Mouse (Mus musculus) gonadal fat pad, adult 2 months (tissue): Measurements from ENCODE around the gene Tnfrsf25. TPM values are rescaled to one million over a fixed set of nuclear protein-coding genes. Genes with fewer than 3 reads are reported as not detected.

ENCODE experiments used
- DNase-seq: peaks from one replicate; pipeline ENCODE4 v3.0.0-alpha.2; 2012; ENCODE audit warnings: low read depth
- polyA plus RNA-seq: library from polyadenylated mRNA; depleted of rRNA; stranded (reverse); fragments of >200 nt; gene quantifications from 2 replicates; pipeline ENCODE4 v1.2.3, GENCODE M21; 2012; rRNA removed

Tnfrsf25 gene
- polyA plus RNA-seq, result 5.9 and 6.1 TPM in 2 replicates

DNA sequence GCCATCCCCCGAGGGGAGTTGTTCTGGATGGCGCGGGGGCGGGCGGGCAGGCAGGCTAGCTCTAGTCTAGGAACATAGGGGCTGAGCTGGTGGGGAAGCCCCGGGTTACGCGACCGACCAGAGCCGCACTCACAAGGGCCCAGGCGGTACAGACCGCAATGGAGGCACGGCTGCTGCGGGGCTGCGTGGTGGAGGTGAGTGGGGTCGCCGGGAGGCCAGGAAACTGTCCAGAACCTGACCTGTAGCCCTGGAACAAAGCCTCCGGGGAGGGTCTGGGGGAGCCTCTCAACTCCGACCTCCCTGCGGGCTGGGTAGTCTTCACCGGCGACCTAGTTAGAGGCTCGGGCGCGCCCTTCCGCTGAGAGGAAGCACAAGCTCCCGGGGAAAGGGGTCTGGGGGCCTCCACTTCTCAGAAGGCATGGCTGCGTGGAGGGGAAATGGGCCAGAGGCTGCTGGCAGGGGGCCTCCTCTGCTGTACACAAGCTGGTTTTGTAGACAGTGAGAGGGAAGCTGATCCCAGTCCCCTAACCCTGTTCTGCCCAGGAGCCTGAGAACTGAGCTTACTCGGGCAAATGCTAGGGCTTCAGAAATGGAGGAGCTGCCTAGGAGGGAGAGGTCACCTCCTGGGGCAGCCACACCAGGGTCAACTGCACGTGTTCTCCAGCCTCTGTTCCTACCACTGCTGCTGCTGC is at the start of gene Tnfrsf25:
TSS of gene Tnfrsf25 (plus strand) at position 14 of the 692 bp plus-strand sequence.
- DNase-seq, result no peak

DNA sequence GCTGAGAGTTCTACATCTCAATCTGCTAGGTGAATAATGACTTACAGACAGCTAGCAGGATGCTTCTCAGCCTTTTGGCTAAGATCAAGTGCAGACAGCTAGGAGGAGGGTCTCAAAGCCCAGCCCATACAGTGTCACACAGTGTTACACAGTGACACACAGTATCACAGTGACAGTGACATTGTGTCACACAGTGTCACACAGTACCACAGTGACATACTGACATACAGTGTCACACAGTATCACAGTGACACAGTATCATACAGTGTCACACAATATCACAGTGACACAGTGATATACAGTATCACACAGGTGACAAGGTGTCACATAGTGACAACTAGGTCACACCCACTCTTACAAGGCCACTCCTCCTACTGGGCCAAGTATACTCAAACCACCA is 48.5 kb upstream of the Tnfrsf25 start:
- no peak for DNase-seq

- no peak for DNase-seq
Measured at GRCm38 (mm10) chr4:152068166-152068724, 47.5 kb upstream of the Tnfrsf25 start.

DNA sequence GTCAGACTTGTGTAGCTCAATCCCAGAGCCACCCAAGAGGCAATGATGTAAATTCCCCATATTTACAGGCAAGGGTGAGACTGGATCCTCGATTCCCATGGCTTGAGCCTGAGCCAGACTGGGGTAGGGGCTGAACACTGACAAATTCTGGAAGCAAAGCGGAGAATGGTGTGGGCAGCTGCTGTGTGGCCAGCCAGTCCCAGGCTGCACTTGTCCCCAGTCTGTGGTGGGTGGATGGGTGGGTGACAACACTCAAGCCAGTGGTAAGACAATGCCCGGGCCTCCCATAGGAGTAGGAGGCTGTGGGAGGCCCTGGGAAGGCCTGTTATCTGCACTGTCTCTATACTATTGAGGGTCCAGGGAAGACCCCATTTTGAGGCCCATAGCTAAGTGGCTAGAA is 46.5 kb upstream of the Tnfrsf25 start:
- no peak for DNase-seq

GRCm38 (mm10) chr4:152070494-152071396 is 45.0 kb upstream of the Tnfrsf25 start:
- no peak for DNase-seq

- DNase-seq, result no peak
Measured at GRCm38 (mm10) chr4:152072121-152072601, 43.6 kb upstream of the Tnfrsf25 start, which contains the start of gene Plekhg5. Gene Plekhg5, plus strand, starts transcription at chr4:152072498.

- DNase-seq, result no peak
Measured at GRCm38 (mm10) chr4:152072655-152073054, 43.1 kb upstream of the Tnfrsf25 start.

DNA sequence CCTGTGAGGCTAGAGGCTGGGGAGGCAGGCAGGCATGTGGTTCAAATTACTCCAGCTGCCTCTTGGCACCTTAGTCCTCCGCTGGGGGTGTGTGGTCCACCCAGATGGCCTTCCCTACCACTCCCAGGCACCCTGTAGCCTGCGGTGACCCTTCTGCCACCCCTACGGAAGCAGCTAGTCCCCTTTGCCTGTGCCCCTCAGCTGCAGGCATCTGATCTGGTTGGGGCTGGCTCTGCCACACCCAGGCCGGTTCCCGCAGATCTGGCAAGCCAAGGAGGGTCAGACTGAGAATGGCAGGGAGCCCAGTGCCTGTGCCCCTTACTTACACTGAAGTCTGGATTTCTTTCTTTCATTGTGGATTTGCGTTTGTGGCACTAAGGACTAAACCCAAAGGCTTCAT is 42.0 kb upstream of the Tnfrsf25 start:
- DNase-seq, result no peak

DNA sequence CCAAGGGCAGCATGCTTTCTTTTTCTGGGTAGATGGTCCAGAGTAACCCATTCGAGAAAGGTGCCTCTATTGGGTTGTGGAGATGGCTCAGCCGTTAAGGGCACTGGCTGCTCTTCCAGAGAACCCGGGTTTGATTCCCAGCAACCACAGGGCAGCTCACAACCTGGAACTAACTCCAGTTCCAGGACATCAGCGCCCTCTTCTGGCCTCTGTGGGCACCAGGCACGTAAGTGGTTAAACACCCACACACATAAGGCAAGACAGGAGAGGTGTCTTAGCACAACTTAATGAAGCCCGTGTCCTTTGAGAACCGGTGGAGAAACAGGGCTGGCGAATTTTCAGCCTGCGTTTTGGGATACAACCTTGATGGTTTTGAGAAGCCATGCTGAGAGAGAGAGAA is 41.2 kb upstream of the Tnfrsf25 start:
- DNase-seq, result no peak

DNA sequence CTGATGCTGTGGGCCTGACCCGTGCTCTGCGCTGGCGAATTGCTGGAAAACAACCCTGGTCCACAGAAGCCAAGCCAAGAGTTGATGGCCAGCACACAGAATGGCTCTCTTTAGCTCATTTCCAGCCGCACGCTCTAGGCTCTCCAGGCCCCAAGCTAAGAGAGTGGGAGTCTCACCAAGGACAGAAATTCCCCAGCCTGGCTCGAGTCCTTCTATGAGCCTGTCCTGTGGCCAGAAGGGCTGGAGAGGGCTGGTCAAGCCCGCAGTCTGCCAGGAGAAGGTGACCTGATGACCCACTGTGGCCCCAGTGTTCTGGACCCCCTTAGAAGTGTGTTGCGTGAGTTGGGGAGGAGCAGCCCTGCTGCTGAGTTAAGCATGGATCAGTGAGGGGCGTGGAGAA is 38.5 kb upstream of the Tnfrsf25 start:
- no peak for DNase-seq

- DNase-seq, result no peak
Measured at GRCm38 (mm10) chr4:152078105-152078530, 37.6 kb upstream of the Tnfrsf25 start.

- no peak for DNase-seq
Measured at GRCm38 (mm10) chr4:152079261-152079660, 36.5 kb upstream of the Tnfrsf25 start.

GRCm38 (mm10) chr4:152079931-152080330 is 35.8 kb upstream of the Tnfrsf25 start:
- no peak for DNase-seq

- DNase-seq, result no peak
Measured at GRCm38 (mm10) chr4:152083611-152084220, 32.0 kb upstream of the Tnfrsf25 start.

DNA sequence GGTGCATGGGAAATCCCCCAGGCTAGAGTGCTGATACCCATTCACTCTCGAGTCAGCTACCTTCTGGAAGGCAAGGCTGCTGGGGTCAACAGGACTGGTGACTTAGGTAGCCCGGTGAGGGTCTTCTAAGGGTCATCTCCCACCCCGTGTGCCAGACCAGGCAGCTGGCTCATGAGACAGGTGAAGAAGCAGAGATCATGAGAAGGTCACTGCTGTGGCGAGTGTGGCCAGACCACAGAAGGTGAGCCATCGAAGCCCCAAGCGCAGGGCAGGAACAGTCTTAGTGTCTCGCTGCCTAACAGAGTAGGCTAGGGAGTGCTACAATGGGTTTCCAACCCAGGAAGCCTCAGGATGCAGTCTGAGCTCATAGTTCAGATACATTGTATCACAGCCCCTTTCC is 31.1 kb upstream of the Tnfrsf25 start:
- no peak for DNase-seq

GRCm38 (mm10) chr4:152086505-152087210 is 29.1 kb upstream of the Tnfrsf25 start:
- no peak for DNase-seq

- DNase-seq, result no peak
Measured at GRCm38 (mm10) chr4:152087211-152088081, 28.3 kb upstream of the Tnfrsf25 start.

DNA sequence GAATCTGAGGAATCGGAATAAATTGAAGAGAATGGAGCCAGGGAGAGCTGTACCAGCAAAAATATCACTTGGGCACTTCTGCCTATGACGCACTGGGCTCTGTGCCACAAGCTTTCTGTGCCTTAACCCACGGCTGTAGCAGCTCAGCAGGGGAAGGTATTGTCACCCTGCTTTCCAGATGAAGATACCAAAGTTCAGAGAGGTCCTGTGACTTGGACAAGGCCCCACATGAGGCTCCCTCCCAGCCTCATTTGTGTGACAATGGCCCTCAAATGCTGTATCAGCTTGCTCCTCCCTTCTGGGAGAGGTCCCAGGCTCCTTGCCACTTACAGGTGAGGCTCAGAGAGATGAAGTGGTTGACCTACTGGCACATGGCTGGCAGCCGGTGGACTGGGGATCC is 27.6 kb upstream of the Tnfrsf25 start:
- DNase-seq, result no peak

DNA sequence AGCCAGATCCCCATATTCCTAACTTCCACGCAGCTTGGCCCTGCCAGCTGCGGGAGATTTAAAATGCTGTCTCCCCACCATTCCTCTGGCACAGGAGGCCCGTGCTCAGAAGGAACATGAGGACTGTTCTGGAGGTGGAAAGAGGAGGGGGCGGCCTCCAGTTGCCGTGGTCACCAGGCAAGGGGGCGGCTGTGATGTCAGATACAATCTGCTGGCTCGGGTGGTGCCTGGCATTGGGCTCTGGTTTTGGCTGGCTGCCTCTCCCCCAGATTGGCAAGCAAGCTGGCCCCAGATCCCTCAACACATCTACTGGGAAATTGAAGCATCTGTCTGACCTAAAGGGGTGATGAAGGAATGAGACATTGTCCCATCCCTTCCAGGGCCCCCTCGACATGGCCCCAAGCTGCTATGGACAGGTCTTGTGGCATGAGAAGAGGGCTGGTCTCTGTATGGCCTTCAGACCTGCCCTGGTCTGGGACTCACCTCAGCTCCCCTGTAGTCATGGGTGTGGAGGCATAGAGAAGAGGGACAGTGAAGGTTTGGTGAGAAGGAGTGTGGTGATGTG is 27.1 kb upstream of the Tnfrsf25 start:
- no peak for DNase-seq

DNA sequence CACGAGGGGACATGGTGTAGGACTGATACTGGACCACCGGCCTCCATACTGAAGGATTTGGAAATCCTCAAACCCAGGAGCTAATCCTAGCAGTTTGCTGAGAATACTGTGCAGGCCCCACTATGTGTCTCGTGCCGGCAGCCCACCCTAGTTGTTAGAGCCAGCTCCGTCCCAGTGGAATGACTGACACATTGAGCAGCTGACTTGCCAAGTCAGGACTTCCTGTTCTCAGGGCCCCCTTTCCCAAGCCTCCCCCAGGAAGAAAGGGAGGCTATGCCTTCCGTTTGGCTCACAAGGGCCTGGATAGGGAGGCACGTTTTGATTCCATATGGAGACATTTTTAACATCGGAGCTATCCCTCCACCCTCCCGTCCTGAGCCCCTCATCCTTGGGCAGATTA is 25.5 kb upstream of the Tnfrsf25 start:
- no peak for DNase-seq
